Mouse (Mus musculus) erythroid progenitor cell, adult 5-6 weeks (primary cell): ENCODE results near the gene Usf3. TPM values are rescaled to one million over a fixed set of nuclear protein-coding genes. Genes with fewer than 3 reads are reported as not detected.
A peak's percentile ranks its signal among the peaks of the same experiment; 100 is the strongest.

ENCODE experiments used
- ATAC-seq: replicated peaks from 2 replicates; pipeline ENCODE4 v1.8.0; 2016; ENCODE audit warnings: moderate number of reproducible peaks, mild to moderate bottlenecking, moderate TSS enrichment, inconsistent platforms; ENCODE audit not compliant: poor library complexity, low FRiP score, severe bottlenecking
- total RNA-seq, 2 experiments: library from RNA; stranded (forward) in 1 of 2; stranded (reverse) in 1 of 2; fragments of 150-400 nt in 1 of 2; fragments of 186-747, 209-891 nt in 1 of 2; gene quantifications; 2 replicates each; pipeline versions ENCODE4 v1.2.3 to v1.2.4; 2015 to 2017; ENCODE audit warnings: low replicate concordance in 2 of 2

Usf3 gene
- total RNA-seq, 2 experiments from 2014 or later, result 16.0 to 24.3 TPM

- ATAC-seq, result peak; percentile 96
Observed at GRCm38 (mm10) chr16:44172297-44173154, 520 bp upstream of the Usf3 start.

GRCm38 (mm10) chr16:44173966-44174530 is 1.0 kb downstream of the Usf3 start:
- ATAC-seq, result no peak

GRCm38 (mm10) chr16:44175001-44175400 is 2.0 kb downstream of the Usf3 start:
- ATAC-seq, result no peak

- ATAC-seq, result no peak
Observed at GRCm38 (mm10) chr16:44176511-44176910, 3.5 kb downstream of the Usf3 start.

- ATAC-seq, result no peak
Observed at GRCm38 (mm10) chr16:44178555-44178954, 5.5 kb downstream of the Usf3 start.

GRCm38 (mm10) chr16:44182597-44182996 is 9.6 kb downstream of the Usf3 start:
- no peak for ATAC-seq

GRCm38 (mm10) chr16:44184769-44185168 is 11.7 kb downstream of the Usf3 start:
- no peak for ATAC-seq

- no peak for ATAC-seq
Observed at GRCm38 (mm10) chr16:44187172-44187571, 14.1 kb downstream of the Usf3 start.

GRCm38 (mm10) chr16:44188766-44189165 is 15.7 kb downstream of the Usf3 start:
- no peak for ATAC-seq

- no peak for ATAC-seq
Observed at GRCm38 (mm10) chr16:44190032-44190431, 17.0 kb downstream of the Usf3 start.

- no peak for ATAC-seq
Observed at GRCm38 (mm10) chr16:44190968-44191367, 17.9 kb downstream of the Usf3 start.

GRCm38 (mm10) chr16:44199066-44199703 is 26.1 kb downstream of the Usf3 start:
- no peak for ATAC-seq

GRCm38 (mm10) chr16:44200146-44200545 is 27.1 kb downstream of the Usf3 start:
- no peak for ATAC-seq

- no peak for ATAC-seq
Observed at GRCm38 (mm10) chr16:44204331-44204730, 31.3 kb downstream of the Usf3 start.

- no peak for ATAC-seq
Observed at GRCm38 (mm10) chr16:44205973-44206372, 32.9 kb downstream of the Usf3 start.

- ATAC-seq, result no peak
Observed at GRCm38 (mm10) chr16:44210156-44211053, 37.4 kb downstream of the Usf3 start.

GRCm38 (mm10) chr16:44211054-44211414 is 38.0 kb downstream of the Usf3 start:
- no peak for ATAC-seq

GRCm38 (mm10) chr16:44212703-44213102 is 39.7 kb downstream of the Usf3 start:
- no peak for ATAC-seq

- no peak for ATAC-seq
Observed at GRCm38 (mm10) chr16:44215513-44215912, 42.5 kb downstream of the Usf3 start.

GRCm38 (mm10) chr16:44216417-44216816 is 43.4 kb downstream of the Usf3 start:
- ATAC-seq, result no peak
